Mouse (Mus musculus): ENCODE measurements around the gene Zfp385c. TPM values are rescaled to one million over a fixed set of nuclear protein-coding genes. Genes with fewer than 3 reads are reported as not detected.

The Zfp385c gene
- polyA plus RNA-seq (2015; fragmentation: Nextera tagmentation; extraction: Ambion mirVana) = 0.26 TPM in 1 of 2 replicates, not detected in the other

DNA sequence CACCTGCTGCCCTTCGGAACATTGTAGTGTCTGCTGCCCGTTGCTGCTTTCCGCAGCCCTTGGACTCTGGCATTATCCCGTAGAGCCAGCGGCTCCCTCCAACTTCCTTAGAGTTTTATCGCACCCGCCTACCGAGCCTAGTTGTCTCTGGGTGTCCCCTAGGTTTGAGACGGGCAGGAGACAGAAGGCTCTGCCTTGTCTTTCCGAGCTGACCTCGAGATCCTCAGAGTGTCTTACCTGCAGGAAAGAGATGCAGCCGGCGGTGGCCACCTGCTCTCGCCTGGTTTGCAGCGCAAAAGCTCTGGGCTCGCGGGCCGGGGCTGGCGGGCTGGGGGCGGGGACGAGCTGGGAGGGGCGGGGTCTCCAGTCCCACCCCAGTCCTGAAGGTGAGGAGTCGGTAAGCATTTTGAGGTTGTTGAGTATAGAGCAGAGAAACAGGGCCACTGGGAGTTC is at the start of gene Zfp385c:
Gene Zfp385c (minus strand): TSS at position 292 of the 453 bp plus-strand sequence.
- no peak for ATAC-seq (ENCODE audit: low read depth)
- H3K4me1 ChIP-seq (replicated peaks; ENCODE audit: control insufficient read depth, insufficient read depth, low read length) = peaks cover 7% of the 10 kb centered on the region; the same call in 1 of the 2 replicates
- H3K27ac ChIP-seq (ENCODE audit: low read length) = no peak within 1 kb of the TSS
- H3K36me3 ChIP-seq (ENCODE audit: control insufficient read depth, insufficient read depth, low read length) = no peaks in the 10 kb centered on the region
- peak within 1 kb of the TSS; percentile 42 for H3K4me3 ChIP-seq (ENCODE audit: low read length)
- H3K27me3 ChIP-seq (ENCODE audit: control insufficient read depth, insufficient read depth, low read depth, low read length) = peaks cover 13% of the 10 kb centered on the region; the same call in 1 of the 2 replicates
- H3K9me3 ChIP-seq (ENCODE audit: control insufficient read depth, low read length) = no peaks in the 10 kb centered on the region
- 0% methylated on average over 22 of the region's 23 CpGs for WGBS
- H3K4me2 ChIP-seq (ENCODE audit: low read depth, low read length) = peak within 1 kb of the TSS; percentile 67
- peak within 1 kb of the TSS; percentile 37 for H3K9ac ChIP-seq (ENCODE audit: low read length)

DNA sequence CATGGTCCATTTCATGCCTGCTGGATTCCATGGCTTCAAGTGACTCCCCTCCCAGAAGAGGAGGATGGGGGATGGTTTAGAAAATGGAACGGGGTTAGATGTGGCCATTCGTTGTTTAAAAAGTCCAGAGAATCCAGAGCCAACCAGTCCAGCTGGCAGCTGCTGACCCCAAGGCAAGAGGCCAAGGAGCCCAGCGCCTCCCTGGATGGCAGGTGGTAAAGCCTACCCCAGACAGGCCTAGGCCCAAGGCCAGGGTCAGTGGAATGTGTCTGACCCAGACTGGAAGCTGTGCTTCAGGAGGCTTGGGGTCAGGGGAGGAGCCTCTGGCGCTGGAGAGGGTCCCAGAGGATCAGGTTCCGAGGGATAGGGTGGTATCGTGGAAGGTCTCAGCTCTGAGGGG is 49.1 kb upstream of the Zfp385c start:
- Histone ChIP-seq H3K27me3 (ENCODE audit: control insufficient read depth, insufficient read depth, low read depth, low read length) (no peaks in the 10 kb centered on the region), H3K4me3 (ENCODE audit: low read length) (no peak overlapping the region), H3K4me2 (ENCODE audit: low read depth, low read length) (no peak overlapping the region), H3K27ac (ENCODE audit: low read length) (no peak overlapping the region), H3K9ac (ENCODE audit: low read length) (no peak overlapping the region), H3K4me1 (replicated peaks; ENCODE audit: control insufficient read depth, insufficient read depth, low read length) (peaks cover 11% of the 10 kb centered on the region), H3K36me3 (ENCODE audit: control insufficient read depth, insufficient read depth, low read length) (no peaks in the 10 kb centered on the region), H3K9me3 (ENCODE audit: control insufficient read depth, low read length) (no peaks in the 10 kb centered on the region)
- WGBS = 60% methylated on average over 6 of the region's 6 CpGs
- no peak for ATAC-seq (ENCODE audit: low read depth)

DNA sequence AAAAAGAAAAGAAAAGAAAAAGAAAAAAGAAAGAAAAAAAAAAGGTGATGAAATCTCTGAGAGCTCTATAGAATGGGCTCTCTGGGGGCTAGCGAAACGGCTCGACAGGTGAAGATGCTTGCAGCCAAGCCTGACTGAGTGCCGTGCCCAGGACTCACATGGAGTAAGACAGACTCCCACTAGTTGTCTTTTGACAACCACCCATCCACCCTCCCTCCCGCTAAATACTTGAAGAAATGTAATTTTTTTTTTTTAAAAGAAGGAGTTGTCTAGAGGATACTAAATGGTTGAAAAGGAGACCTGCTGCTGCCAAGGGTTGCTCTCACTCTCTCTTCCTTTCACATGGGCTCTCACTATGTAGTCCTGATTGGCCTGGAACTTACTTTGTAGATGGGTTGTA is 46.5 kb upstream of the Zfp385c start:
- peak overlapping the region; percentile 75 for H3K4me2 ChIP-seq (ENCODE audit: low read depth, low read length)
- H3K9me3 ChIP-seq (ENCODE audit: control insufficient read depth, low read length) = no peaks in the 10 kb centered on the region
- peak overlapping the region; percentile 99 for H3K4me3 ChIP-seq (ENCODE audit: low read length)
- WGBS = 21% methylated on average over 5 of the region's 5 CpGs
- no peaks in the 10 kb centered on the region for H3K27me3 ChIP-seq (ENCODE audit: control insufficient read depth, insufficient read depth, low read depth, low read length)
- peak overlapping the region; percentile 65 for H3K9ac ChIP-seq (ENCODE audit: low read length)
- H3K4me1 ChIP-seq (replicated peaks; ENCODE audit: control insufficient read depth, insufficient read depth, low read length) = peaks cover 19% of the 10 kb centered on the region
- ATAC-seq (ENCODE audit: low read depth) = no peak
- peak overlapping the region; percentile 44; the same call in 1 of the 2 replicates for H3K27ac ChIP-seq (ENCODE audit: low read length)
- no peaks in the 10 kb centered on the region for H3K36me3 ChIP-seq (ENCODE audit: control insufficient read depth, insufficient read depth, low read length)

DNA sequence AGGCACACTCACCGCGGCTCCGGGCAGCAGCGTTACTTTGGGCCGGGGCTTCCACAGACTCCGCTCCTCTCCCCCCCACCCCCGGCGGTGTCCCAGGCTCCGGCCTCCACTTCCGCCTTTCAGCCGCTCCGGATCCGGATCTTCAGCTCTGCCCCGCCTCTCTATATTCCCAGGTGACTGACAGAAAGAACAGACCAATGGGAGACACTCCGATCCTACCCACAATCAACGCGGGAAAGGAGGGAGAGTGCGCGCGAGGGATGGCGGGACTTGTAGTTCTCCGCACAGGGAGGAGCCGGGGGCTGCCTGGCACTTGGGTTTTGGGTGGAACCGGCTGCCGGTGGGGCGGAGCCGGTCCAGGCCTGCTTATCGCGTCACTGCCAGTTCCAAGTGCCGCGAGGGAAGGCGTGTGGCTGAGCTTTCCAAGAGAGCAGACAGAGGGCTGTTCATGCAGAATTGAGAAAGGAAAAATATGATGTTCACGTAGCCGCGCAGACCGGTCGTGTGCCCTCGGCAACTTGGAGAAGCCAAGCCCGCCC is 45.9 kb upstream of the Zfp385c start, which contains the start of gene Rab5c:
Gene Rab5c (minus strand): TSS at position 150 of the 539 bp plus-strand sequence.
- no peaks in the 10 kb centered on the region for H3K36me3 ChIP-seq (ENCODE audit: control insufficient read depth, insufficient read depth, low read length)
- peak within 1 kb of the TSS; percentile 99 for H3K9ac ChIP-seq (ENCODE audit: low read length)
- peaks cover 19% of the 10 kb centered on the region for H3K4me1 ChIP-seq (replicated peaks; ENCODE audit: control insufficient read depth, insufficient read depth, low read length)
- no peaks in the 10 kb centered on the region for H3K27me3 ChIP-seq (ENCODE audit: control insufficient read depth, insufficient read depth, low read depth, low read length)
- no peaks in the 10 kb centered on the region for H3K9me3 ChIP-seq (ENCODE audit: control insufficient read depth, low read length)
- peak; percentile 100 for ATAC-seq (ENCODE audit: low read depth)
- peak within 1 kb of the TSS; percentile 99 for H3K4me3 ChIP-seq (ENCODE audit: low read length)
- under 1% methylated on average over 39 of the region's 39 CpGs for WGBS
- H3K27ac ChIP-seq (ENCODE audit: low read length) = peak within 1 kb of the TSS; percentile 74
- H3K4me2 ChIP-seq (ENCODE audit: low read depth, low read length) = peak within 1 kb of the TSS; percentile 89

DNA sequence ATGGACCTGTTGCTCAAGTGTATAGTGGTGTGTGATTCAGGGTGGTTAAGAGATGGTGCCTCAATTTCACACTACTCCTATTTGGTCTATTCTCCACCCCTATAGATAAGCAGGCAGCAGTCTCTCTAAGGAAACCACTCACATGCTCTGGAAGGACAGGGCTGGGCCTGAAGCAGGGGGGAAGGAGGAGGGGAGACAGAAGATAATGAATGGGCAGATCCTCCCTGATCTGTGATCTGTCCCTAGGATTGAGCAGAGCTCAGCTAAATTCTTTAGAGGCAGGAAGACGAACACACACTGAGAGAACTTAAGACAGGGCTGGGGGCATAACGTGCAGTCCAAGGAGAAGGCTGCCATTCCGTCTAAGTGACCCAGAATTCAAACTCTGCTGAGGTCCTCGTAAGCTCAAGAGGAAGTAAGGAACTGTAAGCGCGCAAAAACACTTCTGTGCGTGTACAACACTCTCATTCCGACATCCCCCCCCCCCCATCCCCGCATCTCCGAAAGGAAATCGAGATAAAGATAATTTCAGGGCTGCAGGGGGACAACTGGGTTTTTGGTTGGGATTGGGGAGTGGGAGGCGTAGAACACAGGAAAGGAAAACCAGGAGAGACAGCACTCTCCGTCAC is 45.0 kb upstream of the Zfp385c start:
- Histone ChIP-seq H3K4me1 (replicated peaks; ENCODE audit: control insufficient read depth, insufficient read depth, low read length) (peaks cover 19% of the 10 kb centered on the region), H3K27ac (ENCODE audit: low read length) (peak overlapping the region; percentile 74), H3K4me2 (ENCODE audit: low read depth, low read length) (peak overlapping the region; percentile 89), H3K9ac (ENCODE audit: low read length) (peak overlapping the region; percentile 99), H3K4me3 (ENCODE audit: low read length) (peak overlapping the region; percentile 99), H3K36me3 (ENCODE audit: control insufficient read depth, insufficient read depth, low read length) (no peaks in the 10 kb centered on the region), H3K27me3 (ENCODE audit: control insufficient read depth, insufficient read depth, low read depth, low read length) (no peaks in the 10 kb centered on the region), H3K9me3 (ENCODE audit: control insufficient read depth, low read length) (no peaks in the 10 kb centered on the region)
- WGBS = under 1% methylated on average over 13 of the region's 13 CpGs
- ATAC-seq (ENCODE audit: low read depth) = no peak

DNA sequence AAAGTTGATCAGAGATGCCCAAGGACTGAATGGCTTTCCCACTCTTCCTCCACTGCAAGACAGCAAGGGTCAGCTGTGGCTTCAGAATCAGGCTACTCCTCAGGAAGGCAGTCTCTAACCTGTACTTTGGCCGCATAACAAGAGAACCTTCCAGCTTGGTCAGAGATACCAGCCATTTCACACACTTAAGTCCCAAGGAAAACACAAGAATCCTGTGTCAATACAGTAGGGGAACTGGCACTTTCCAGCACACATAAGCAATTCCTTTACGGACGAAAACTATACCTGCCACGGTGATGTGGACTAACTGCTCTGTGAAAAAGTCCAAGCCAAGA is 44.5 kb upstream of the Zfp385c start:
- Histone ChIP-seq H3K4me3 (ENCODE audit: low read length) (peak overlapping the region; percentile 99), H3K9ac (ENCODE audit: low read length) (peak overlapping the region; percentile 99), H3K9me3 (ENCODE audit: control insufficient read depth, low read length) (no peaks in the 10 kb centered on the region), H3K27ac (ENCODE audit: low read length) (no peak overlapping the region), H3K4me2 (ENCODE audit: low read depth, low read length) (peak overlapping the region; percentile 89), H3K36me3 (ENCODE audit: control insufficient read depth, insufficient read depth, low read length) (no peaks in the 10 kb centered on the region), H3K27me3 (ENCODE audit: control insufficient read depth, insufficient read depth, low read depth, low read length) (no peaks in the 10 kb centered on the region), H3K4me1 (replicated peaks; ENCODE audit: control insufficient read depth, insufficient read depth, low read length) (peaks cover 19% of the 10 kb centered on the region)
- 54% methylated on average over 4 of the region's 4 CpGs for WGBS
- ATAC-seq (ENCODE audit: low read depth) = no peak

DNA sequence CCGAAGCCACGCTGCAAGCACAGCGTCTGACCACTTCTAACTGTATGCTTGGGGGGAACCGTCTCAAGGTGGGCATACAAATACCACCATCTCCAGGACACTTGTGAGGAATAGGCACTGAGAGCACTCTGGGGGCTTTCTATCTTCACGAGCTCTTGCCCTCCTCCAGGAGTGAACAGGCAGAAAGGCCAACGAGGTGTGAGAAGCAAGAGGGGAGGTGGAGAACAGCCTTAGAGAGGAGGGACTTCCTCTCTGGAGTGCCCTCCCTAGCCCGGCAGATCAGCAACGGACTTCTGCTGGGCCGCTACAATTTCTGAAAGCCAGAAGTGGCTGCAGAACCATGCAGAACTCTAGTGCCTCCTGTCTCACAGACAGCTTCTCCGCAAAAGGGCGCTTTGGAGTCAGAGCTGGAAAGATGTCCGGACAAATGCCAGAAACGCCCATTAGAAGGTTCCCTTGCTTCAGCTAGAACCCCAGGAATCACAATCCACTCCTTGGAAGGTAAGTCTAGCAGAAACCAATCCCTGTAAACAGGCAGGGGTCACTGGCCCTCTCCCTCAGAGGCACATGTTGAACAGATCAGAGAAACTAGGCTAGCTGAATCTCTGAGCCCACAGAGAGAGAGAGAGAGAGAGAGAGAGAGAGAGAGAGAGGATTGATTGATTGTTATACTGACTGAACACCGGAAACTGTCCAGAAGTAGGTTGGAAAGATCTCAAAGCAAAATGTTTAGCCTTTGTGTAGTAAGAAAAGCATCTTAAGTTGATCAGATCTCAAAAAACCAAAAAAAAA is 43.9 kb upstream of the Zfp385c start:
- H3K9ac ChIP-seq (ENCODE audit: low read length) = peak overlapping the region; percentile 33; the same call in 1 of the 2 replicates
- no peaks in the 10 kb centered on the region for H3K9me3 ChIP-seq (ENCODE audit: control insufficient read depth, low read length)
- H3K36me3 ChIP-seq (ENCODE audit: control insufficient read depth, insufficient read depth, low read length) = no peaks in the 10 kb centered on the region
- H3K27me3 ChIP-seq (ENCODE audit: control insufficient read depth, insufficient read depth, low read depth, low read length) = no peaks in the 10 kb centered on the region
- WGBS = 61% methylated on average over 14 of the region's 14 CpGs
- H3K4me3 ChIP-seq (ENCODE audit: low read length) = peak overlapping the region; percentile 99
- no peak overlapping the region for H3K27ac ChIP-seq (ENCODE audit: low read length)
- no peak for ATAC-seq (ENCODE audit: low read depth)
- H3K4me1 ChIP-seq (replicated peaks; ENCODE audit: control insufficient read depth, insufficient read depth, low read length) = peaks cover 19% of the 10 kb centered on the region
- H3K4me2 ChIP-seq (ENCODE audit: low read depth, low read length) = peak overlapping the region; percentile 89

DNA sequence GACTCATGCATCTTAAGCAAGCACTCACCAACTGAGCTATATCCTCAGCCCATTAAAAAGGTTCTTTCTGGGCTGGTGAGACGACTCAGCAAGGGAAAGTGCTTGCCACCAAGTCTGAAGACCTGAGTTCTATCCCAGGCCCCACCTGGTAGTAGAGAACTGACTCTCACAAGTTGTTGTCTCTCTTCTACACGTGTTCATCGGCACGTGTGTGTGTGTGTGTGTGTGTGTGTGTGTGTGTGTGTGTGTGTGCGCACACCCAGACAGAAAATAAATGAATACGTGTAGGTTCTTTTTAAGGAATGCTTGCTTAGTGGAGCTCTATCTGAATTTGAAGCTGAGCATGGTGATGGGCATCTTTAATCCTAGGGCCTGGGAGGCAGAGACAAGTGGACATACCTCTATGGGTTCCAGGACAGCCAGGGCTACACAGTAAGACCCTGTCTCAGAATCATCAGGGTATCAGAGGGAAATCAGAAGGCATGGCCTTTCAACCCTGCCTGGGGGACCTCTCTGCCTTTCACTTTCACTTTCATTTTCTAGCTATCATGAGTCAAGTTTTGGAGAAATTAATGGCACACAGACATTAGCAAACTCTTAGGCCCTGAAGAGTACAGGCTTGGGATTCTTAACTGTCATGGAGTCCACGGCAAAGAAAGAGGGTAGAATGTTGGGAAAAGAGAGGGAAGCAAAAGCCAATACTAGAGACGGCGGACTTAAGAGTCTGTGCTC is 43.0 kb upstream of the Zfp385c start:
- H3K27me3 ChIP-seq (ENCODE audit: control insufficient read depth, insufficient read depth, low read depth, low read length) = no peaks in the 10 kb centered on the region
- WGBS = 83% methylated on average over 9 of the region's 9 CpGs
- H3K27ac ChIP-seq (ENCODE audit: low read length) = no peak overlapping the region
- H3K9me3 ChIP-seq (ENCODE audit: control insufficient read depth, low read length) = no peaks in the 10 kb centered on the region
- H3K9ac ChIP-seq (ENCODE audit: low read length) = peak overlapping the region; percentile 33; the same call in 1 of the 2 replicates
- ATAC-seq (ENCODE audit: low read depth) = no peak
- peak overlapping the region; percentile 89; the same call in 1 of the 2 replicates for H3K4me2 ChIP-seq (ENCODE audit: low read depth, low read length)
- peak overlapping the region; percentile 2; the same call in 1 of the 2 replicates for H3K4me3 ChIP-seq (ENCODE audit: low read length)
- H3K4me1 ChIP-seq (replicated peaks; ENCODE audit: control insufficient read depth, insufficient read depth, low read length) = peaks cover 19% of the 10 kb centered on the region
- no peaks in the 10 kb centered on the region for H3K36me3 ChIP-seq (ENCODE audit: control insufficient read depth, insufficient read depth, low read length)
